Mouse (Mus musculus): ENCODE data around the gene Eef1akmt3. TPM values are rescaled to one million over a fixed set of nuclear protein-coding genes. Genes with fewer than 3 reads are reported as not detected.

Eef1akmt3 gene
- polyA plus RNA-seq (2012; rRNA removed) = 3.4 and 3.8 TPM in 2 replicates
- polyA plus RNA-seq (2014; fragmentation: Nextera tagmentation; extraction: Ambion mirVana) = 0.87 and 1.3 TPM in 2 replicates

DNA sequence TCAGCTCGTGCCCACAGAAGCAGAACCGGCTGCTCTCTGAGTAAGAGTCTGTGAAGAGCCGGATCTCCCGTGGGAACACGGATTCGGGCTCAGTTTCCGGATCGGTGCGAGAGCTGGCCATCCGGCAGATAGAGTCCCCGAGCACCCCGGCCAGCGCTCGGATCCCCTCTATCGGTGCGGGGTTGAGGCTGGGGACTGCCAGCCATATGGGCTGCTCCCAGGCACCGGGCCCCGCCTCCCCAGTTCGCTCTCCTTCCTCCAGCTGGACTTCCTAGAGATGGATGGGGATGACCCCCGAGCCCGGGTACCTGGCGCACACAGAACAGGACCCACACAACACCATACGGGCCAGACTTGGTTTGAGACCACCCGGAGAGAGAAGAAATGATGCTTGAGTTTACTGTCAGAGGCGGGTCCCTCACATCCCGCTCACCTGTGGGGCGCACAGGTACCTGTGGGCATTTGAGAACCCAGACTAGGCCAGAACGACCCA, at the start of gene Eef1akmt3, which contains the start of gene Mettl1:
TSS of gene Eef1akmt3 (minus strand) at position 240 of the 493 bp plus-strand sequence.
TSS of gene Mettl1 (plus strand) at position 141 of the 493 bp plus-strand sequence.
- Histone ChIP-seq H3K4me3 (replicated peaks; ENCODE audit: low read length) (peak within 1 kb of the TSS; percentile 87), H3K36me3 (ENCODE audit: control insufficient read depth, insufficient read depth, low read length) (peaks cover 22% of the 10 kb centered on the region), H3K27ac (replicated peaks; ENCODE audit: low read depth, low read length) (peak within 1 kb of the TSS; percentile 81), H3K4me1 (ENCODE audit: control insufficient read depth, insufficient read depth, low read length) (peaks cover 12% of the 10 kb centered on the region), H3K27me3 (ENCODE audit: control insufficient read depth, insufficient read depth, low read length) (no peaks in the 10 kb centered on the region), H3K9ac (ENCODE audit: low read depth, low read length, severe bottlenecking) (peak within 1 kb of the TSS; percentile 76), H3K9me3 (ENCODE audit: control insufficient read depth, low read length) (no peaks in the 10 kb centered on the region), H3K4me2 (replicated peaks; ENCODE audit: low read depth, low read length, severe bottlenecking) (peak within 1 kb of the TSS; percentile 94)
- ATAC-seq (ENCODE audit: low FRiP score, low read depth) (peak; percentile 42), DNase-seq (ENCODE audit: low spot score) (no peak)
- WGBS = under 1% methylated on average over 27 of the region's 28 CpGs
- no peak for TF ChIP-seq POLR2A (IDR thresholded peaks at IDR 0.05; ENCODE audit: borderline replicate concordance, extremely low read depth, insufficient read depth, insufficient read length)

GRCm38 (mm10) chr10:127090560-127091411, 49.5 kb upstream of the Eef1akmt3 start:
- WGBS = 6% methylated on average over 42 of the region's 57 CpGs
- H3K36me3 ChIP-seq (ENCODE audit: control insufficient read depth, insufficient read depth, low read length) = peaks cover 5% of the 10 kb centered on the region
- DNase-seq (ENCODE audit: low spot score) (no peak), ATAC-seq (ENCODE audit: low FRiP score, low read depth) (peak; percentile 39; the same call in 1 of the 2 replicates)
- H3K4me2 ChIP-seq (replicated peaks; ENCODE audit: low read depth, low read length, severe bottlenecking) = peak overlapping the region; percentile 40
- H3K4me1 ChIP-seq (ENCODE audit: control insufficient read depth, insufficient read depth, low read length) = peaks cover 7% of the 10 kb centered on the region; the same call in 1 of the 2 replicates
- no peak for TF ChIP-seq POLR2A (IDR thresholded peaks at IDR 0.05; ENCODE audit: borderline replicate concordance, extremely low read depth, insufficient read depth, insufficient read length)
- H3K27ac ChIP-seq (replicated peaks; ENCODE audit: low read depth, low read length) = no peak overlapping the region
- peak overlapping the region; percentile 27 for H3K4me3 ChIP-seq (replicated peaks; ENCODE audit: low read length)
- peaks cover 46% of the 10 kb centered on the region for H3K27me3 ChIP-seq (ENCODE audit: control insufficient read depth, insufficient read depth, low read length)
- no peak overlapping the region for H3K9ac ChIP-seq (ENCODE audit: low read depth, low read length, severe bottlenecking)
- H3K9me3 ChIP-seq (ENCODE audit: control insufficient read depth, low read length) = no peaks in the 10 kb centered on the region

GRCm38 (mm10) chr10:127085633-127086032, 44.3 kb upstream of the Eef1akmt3 start:
- ATAC-seq (ENCODE audit: low FRiP score, low read depth) (no peak), DNase-seq (ENCODE audit: low spot score) (no peak)
- Histone ChIP-seq H3K4me1 (ENCODE audit: control insufficient read depth, insufficient read depth, low read length) (no peaks in the 10 kb centered on the region; the same call in 1 of the 2 replicates), H3K4me2 (replicated peaks; ENCODE audit: low read depth, low read length, severe bottlenecking) (no peak overlapping the region), H3K27ac (replicated peaks; ENCODE audit: low read depth, low read length) (no peak overlapping the region), H3K4me3 (replicated peaks; ENCODE audit: low read length) (no peak overlapping the region), H3K27me3 (ENCODE audit: control insufficient read depth, insufficient read depth, low read length) (peaks cover 55% of the 10 kb centered on the region), H3K9ac (ENCODE audit: low read depth, low read length, severe bottlenecking) (no peak overlapping the region), H3K36me3 (ENCODE audit: control insufficient read depth, insufficient read depth, low read length) (no peaks in the 10 kb centered on the region), H3K9me3 (ENCODE audit: control insufficient read depth, low read length) (no peaks in the 10 kb centered on the region)
- 73% methylated on average over 6 of the region's 6 CpGs for WGBS
- TF ChIP-seq POLR2A (IDR thresholded peaks at IDR 0.05; ENCODE audit: borderline replicate concordance, extremely low read depth, insufficient read depth, insufficient read length) = no peak

DNA sequence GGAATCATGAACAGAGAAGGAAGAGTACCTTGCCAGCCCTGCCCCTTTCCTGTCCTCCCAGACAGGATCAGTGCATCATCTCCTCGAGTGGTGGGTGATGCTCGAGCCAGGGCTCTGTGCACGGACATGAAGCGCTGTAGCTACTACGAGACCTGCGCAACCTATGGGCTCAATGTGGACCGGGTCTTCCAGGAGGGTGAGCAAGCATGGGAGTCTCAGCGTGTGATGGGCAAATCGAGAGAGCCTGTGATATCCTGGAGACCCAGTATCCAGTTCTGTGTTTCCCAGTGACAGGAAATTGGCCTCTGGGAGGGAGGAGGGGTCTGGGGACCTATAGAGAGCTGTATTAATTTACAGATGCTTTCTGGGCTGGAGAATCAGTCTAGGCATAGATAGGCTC, 43.7 kb upstream of the Eef1akmt3 start:
- Histone ChIP-seq H3K9ac (ENCODE audit: low read depth, low read length, severe bottlenecking) (no peak overlapping the region), H3K36me3 (ENCODE audit: control insufficient read depth, insufficient read depth, low read length) (no peaks in the 10 kb centered on the region), H3K9me3 (ENCODE audit: control insufficient read depth, low read length) (no peaks in the 10 kb centered on the region), H3K4me2 (replicated peaks; ENCODE audit: low read depth, low read length, severe bottlenecking) (no peak overlapping the region), H3K27ac (replicated peaks; ENCODE audit: low read depth, low read length) (no peak overlapping the region), H3K4me1 (ENCODE audit: control insufficient read depth, insufficient read depth, low read length) (peaks cover under 1% of the 10 kb centered on the region; the same call in 1 of the 2 replicates), H3K27me3 (ENCODE audit: control insufficient read depth, insufficient read depth, low read length) (peaks cover 55% of the 10 kb centered on the region), H3K4me3 (replicated peaks; ENCODE audit: low read length) (no peak overlapping the region)
- DNase-seq (ENCODE audit: low spot score) = no peak
- no peak for ATAC-seq (ENCODE audit: low FRiP score, low read depth)
- TF ChIP-seq POLR2A (IDR thresholded peaks at IDR 0.05; ENCODE audit: borderline replicate concordance, extremely low read depth, insufficient read depth, insufficient read length) = no peak
- WGBS = 76% methylated on average over 9 of the region's 9 CpGs

DNA sequence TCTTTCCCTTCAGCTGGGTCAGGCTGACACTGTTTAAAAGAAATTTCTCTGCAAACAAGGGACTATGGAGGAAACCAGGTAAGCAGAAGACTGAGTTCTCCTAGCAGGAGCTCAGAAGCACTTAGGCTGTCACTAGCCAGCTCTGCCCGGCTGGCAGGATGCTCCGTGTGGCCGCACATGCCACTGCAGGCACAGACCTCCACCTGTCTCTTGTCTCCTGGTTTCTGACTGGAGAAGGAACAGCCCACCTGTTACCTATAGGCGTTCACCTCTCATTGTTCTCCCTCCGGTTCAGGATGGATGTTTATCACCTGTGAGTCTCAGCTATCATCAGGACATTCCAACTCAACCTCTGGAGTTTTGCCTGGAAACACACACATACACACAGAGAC, 42.6 kb upstream of the Eef1akmt3 start:
- H3K4me3 ChIP-seq (replicated peaks; ENCODE audit: low read length) = no peak overlapping the region
- no peak for ATAC-seq (ENCODE audit: low FRiP score, low read depth)
- no peaks in the 10 kb centered on the region for H3K9me3 ChIP-seq (ENCODE audit: control insufficient read depth, low read length)
- H3K4me2 ChIP-seq (replicated peaks; ENCODE audit: low read depth, low read length, severe bottlenecking) = no peak overlapping the region
- H3K36me3 ChIP-seq (ENCODE audit: control insufficient read depth, insufficient read depth, low read length) = no peaks in the 10 kb centered on the region
- 41% methylated on average over 5 of the region's 5 CpGs for WGBS
- no peak overlapping the region for H3K27ac ChIP-seq (replicated peaks; ENCODE audit: low read depth, low read length)
- no peak for TF ChIP-seq POLR2A (IDR thresholded peaks at IDR 0.05; ENCODE audit: borderline replicate concordance, extremely low read depth, insufficient read depth, insufficient read length)
- H3K4me1 ChIP-seq (ENCODE audit: control insufficient read depth, insufficient read depth, low read length) = peaks cover 5% of the 10 kb centered on the region; the same call in 1 of the 2 replicates
- peaks cover 55% of the 10 kb centered on the region for H3K27me3 ChIP-seq (ENCODE audit: control insufficient read depth, insufficient read depth, low read length)
- DNase-seq (ENCODE audit: low spot score) = no peak
- no peak overlapping the region for H3K9ac ChIP-seq (ENCODE audit: low read depth, low read length, severe bottlenecking)
